Mouse (Mus musculus): ENCODE results near the gene Bnipl.

The Bnipl gene

DNA sequence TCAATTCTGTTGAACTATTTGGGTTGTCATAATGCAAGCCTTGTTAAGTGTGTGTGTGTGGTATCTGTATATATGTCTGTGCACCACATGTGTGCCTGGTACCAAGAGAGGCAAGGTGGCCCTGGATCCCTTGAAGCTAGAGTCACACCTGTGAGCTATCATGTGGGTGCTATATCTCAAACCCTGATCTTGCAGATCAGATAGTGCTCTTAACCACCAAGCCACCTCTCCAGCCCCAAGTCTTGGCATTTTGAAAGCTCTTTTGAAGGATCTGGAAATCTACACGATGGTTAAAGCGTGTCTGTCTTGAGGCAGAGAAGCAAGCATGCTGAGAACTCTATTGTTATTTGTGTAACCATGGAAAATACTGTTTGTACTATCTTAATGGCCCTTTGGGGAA lies 40.4 kb downstream of the Bnipl start:
- DNase-seq, result no peak

DNA sequence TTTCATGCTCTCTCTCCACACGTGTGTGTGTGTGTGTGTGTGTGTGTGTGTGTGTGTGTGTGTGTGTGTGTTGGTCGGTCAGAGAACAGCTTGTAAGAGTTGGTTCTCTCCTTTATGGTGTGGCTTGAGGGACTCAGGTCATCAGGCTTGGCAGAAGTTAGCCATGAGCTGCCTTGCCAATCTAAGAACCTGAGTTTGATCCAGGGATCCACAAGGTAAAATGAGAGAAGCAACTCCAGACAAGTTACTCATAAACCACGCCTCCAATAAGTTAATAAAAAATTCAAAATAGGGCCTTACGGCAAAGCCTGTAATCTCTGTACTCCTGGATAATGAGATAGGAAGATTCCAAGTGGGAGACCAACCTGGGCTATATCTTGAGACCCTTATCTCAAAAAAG lies 42.7 kb downstream of the Bnipl start:
- DNase-seq, result no peak

DNA sequence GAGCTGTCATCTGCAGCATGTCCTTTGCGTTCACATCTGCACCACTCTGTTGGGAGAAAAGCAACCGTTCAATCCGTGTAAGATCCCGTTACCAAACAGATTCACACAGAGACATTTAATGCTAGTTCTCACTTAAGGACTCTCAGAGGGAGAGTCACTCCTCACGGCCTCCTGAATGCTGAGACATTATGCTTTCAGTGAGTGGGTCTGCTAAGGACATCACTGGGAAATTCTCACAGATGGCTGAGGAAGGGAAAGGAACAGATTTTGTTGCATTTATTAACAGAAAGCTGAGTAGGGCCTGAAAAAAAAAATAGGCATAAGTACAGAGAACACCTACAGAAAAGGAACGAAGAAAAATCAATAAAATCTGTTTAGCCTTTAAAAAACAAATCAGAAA lies 47.1 kb downstream of the Bnipl start:
- no peak for DNase-seq

DNA sequence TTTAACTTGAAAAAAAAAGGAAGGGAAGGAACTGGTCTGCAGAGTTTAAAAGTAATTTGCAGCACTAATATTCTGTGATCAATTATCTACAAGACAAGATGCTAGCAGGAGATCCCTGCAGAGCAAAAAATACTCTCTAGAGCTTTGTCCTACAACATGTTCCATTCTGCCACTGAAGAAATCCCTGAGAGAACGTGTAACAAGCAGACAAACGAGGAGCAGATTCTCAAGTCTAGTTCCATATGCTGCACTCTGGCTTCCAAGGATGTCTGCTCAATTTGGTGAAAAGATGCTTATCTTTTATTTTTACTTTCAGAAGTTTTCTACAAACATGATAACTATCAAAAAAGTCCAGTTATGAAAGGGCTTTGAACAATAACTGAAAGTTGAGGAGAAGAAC lies 50.4 kb downstream of the Bnipl start:
- no peak for DNase-seq

DNA sequence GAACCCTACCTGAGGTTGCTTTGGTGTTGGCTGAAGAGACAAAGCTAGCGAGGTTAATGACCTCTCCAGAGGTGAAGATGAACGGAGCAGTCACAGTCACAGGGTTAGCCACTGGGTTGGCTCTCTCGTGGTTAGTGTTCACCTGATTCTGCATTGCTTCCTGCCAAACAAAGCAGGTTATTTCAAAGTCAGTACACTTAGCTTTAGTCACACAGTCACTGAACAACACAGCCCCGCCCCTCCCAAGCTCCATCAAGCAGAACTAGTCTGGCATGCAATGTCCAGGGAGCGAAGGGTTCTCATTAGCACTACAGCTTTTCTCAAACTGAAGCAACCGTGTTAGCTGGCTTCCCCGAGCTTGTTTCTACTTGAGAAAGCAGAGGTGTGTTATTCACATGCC lies 50.9 kb downstream of the Bnipl start:
- peak; percentile 79 to 87 for DNase-seq

DNA sequence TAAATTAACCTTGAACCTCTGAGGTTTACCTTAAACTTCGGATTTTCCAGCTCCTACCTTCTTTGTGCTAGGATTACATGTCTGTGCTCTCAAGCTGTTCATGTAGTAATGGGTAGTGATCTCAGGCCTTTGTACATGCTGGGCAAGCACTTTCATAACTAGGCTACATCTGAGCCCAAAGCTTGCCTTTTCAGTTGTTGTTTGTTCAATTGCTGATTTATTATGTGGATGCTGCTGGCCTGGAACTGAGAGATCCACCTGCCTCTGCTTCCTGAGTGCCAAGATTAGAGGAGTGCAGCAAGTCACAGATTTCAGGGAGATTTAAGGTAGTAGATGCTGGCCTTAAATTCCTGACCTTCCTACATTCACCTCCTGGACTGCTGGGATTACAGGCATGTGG lies 51.9 kb downstream of the Bnipl start:
- no peak for DNase-seq

DNA sequence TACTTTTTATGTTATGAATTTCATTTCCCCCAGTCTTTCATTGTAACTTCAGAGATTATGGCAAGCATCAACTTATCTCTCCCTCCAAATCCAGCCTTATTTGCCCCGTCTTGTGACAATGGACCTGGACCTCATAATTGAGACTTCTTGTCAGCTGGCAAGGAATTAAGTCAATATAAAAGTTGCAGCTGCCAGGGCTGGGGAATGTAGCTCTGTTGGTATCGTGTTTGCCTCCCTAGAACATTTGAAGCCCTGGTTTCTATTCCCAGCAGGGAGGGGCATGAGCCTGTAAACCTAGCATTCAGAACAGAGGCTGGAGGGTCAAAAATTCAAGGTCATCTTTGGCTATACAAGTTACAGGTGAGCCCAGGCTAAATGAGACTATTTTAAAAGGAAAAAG lies 55.2 kb downstream of the Bnipl start:
- no peak for DNase-seq

DNA sequence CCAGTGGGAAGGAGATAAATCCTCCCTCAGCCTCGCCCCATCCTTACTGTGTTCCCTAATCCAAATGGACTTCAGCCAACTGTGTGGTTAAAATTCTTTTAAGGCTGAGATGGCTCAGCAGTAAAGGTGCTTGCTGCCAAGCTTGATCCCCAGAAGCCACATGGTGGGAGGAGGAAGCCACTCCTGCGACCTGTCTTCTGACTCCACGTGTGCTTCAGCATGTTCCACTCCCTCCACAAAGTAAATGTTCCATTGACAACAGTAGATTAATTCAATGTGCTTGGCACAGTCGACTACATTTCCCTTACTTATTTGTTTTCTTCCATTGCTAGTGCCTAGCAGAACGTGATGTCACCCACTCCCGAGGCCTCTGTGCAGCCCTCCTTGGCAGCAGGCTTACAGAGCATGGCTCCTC lies 56.3 kb downstream of the Bnipl start:
- DNase-seq, result no peak
